Mouse (Mus musculus): ENCODE measurements around the gene Mfsd4b1.

Mfsd4b1 gene

DNA sequence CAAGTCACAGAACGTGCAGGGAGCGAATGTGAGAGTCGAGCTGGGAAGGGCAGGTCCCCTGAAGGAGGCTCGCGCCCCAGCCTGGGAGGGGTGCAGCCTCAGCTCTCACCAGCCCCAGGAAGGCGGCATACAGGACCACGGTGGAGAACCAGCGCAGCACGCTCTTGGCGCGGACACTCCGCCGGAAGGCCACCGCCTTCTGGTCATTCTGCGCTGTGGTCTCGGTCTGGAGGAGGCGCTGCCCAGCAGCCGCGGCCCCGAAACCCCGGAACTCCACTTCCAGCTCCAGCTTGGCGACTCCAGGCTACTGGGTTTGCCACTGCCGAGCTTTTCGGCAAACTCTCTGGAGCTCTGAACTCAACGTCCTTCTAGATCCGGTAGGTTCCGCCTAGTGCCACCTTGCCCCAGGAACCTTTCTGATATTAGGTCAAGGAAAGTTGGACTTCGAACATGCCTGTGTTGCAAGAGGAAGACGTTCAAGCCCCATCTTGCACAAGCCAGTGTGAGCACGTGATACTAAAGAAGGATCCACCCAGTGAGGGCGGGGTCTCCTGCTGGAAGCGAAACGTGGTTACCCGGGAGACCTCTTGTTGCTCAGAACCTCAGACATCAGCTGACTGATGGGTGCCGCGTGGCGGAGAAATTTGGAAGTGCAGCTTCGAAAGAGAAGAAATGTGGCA lies 65.2 kb downstream of the Mfsd4b1 start, which contains the start of gene Mfsd4b3:
Gene Mfsd4b3 (minus strand): TSS at position 393 of the 680 bp plus-strand sequence.
- DNase-seq (ENCODE audit: low read depth, low spot score): peak; percentile 77

DNA sequence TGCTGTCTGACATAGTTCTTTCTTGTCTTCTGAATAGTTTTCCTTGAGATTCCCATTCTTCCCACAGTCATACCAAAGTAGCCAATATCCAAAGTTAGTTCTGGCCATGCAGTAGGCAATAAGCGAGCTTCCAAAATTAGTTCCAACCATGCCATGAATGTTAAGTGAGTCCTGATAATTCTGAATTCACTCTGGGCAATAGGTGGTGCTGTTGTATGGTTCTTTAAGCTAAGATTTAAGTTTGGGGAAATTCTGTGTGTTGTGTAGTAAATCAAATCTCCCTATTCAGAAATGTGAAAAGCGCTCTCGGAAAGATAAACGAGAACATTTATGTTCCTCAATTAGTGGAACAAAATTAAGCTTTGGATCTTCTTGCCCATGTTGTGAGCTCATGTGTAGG lies 66.8 kb downstream of the Mfsd4b1 start:
- DNase-seq (ENCODE audit: low read depth, low spot score): no peak

GRCm38 (mm10) chr10:39956340-39956878 lies 68.7 kb downstream of the Mfsd4b1 start:
- no peak for DNase-seq (ENCODE audit: low read depth, low spot score)

DNA sequence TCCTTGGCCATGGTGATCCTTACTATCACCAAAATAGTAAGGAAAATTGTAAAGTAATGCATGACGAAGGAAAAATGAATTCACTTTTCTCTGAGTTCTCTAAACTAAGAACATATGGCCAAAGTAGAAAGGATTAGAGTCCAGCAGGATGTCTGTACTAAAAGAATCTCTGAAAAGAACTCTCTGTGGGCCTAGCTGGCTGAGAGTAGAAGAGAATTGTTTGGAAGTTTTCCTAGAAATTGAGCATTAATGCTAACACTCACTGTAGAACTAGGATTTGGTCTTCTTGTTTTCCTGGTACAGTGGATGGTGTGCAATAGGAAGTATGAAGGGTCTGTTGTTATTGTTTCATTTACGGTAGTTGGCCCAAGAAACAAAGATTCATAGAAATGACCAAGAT lies 69.9 kb downstream of the Mfsd4b1 start:
- DNase-seq (ENCODE audit: low read depth, low spot score): no peak
